Mouse (Mus musculus): ENCODE data around the gene Nmnat3.
A peak's percentile ranks its signal among the peaks of the same experiment; 100 is the strongest.

The Nmnat3 gene

DNA sequence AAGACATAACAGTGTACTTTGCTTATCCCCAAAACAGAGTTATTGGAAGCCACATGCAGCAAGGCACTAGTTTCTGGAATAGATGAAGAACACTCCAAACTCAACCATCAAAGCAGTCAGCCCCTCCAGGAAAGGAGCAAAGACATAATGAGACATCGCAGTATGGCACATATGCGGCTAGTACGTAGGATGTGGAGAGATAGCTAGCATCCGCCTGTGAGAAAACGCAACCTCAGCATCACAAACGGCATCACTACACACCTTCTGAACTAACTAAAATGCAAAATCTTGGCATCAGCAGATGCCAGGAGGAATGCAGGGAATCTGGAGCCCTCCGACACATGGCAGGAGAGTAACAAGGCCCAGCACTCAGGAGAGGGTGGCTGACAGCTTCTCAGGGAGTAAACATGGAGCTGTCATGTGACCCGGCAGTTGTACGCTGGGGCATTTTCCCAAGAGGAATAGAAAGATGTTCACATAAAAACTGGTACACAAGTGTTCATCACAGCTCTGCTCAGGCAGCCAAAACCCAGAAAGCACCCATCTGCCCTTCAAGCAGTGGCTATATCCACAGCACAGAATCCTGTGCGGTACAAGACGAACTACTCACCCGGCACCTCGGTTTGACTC, 80.2 kb downstream of the Nmnat3 start:
- no peak for DNase-seq

DNA sequence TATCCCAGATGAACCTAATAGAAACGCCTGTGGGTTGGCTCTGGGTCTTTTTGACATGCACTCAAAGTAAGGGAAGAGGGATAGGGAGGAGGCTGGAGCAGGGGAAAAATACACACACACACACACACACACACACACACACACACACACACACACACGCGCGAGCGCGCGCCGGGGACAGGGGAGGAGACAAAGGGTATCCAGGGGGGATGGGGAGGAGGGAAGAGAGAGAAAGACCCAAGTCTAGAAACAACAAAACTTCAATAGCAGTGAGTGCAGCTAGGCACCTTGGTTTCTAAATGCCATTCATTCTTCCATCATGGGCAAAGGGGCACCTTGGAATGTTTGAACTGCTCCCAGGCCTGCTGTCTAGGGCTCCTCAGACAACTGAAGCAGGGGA, 82.5 kb downstream of the Nmnat3 start:
- no peak for DNase-seq

DNA sequence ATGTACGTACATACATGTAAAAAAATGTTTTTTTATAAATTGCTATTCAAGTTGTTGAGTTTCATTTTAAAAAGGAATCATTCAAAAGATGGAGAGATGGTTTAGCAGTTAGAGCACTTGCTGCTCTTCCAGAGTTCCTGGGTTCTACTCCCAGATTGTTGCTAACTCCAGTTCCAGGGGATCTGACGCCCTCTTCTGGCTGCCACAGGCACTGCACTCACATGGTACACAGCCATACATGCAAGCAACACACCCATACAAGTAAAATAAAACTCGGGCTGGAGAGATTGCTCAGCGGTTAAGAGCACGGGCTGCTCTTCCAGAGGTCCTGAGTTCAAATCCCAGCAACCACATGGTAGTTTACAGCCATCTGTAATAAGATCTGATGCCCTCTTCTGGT, 86.1 kb downstream of the Nmnat3 start:
- DNase-seq = no peak

DNA sequence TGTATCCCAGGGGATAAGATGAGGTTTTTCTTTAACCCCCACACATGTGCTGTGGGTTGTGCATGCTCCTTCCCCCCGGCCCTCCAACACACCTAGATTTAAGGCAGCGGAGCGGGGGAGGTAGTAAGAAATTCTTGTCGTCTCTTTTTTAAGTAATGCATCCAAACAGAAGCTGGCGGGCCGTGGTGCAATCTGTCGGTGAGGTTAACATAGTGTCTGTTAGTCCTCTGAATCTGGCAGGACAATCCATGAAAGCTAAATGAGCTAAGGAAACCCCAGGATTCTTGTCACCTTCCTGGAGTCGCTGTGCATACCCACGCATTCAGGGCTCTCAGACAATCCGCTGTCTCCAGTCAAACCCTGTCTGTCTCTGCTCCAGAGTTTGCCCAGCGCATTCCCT, 87.7 kb downstream of the Nmnat3 start:
- no peak for DNase-seq

DNA sequence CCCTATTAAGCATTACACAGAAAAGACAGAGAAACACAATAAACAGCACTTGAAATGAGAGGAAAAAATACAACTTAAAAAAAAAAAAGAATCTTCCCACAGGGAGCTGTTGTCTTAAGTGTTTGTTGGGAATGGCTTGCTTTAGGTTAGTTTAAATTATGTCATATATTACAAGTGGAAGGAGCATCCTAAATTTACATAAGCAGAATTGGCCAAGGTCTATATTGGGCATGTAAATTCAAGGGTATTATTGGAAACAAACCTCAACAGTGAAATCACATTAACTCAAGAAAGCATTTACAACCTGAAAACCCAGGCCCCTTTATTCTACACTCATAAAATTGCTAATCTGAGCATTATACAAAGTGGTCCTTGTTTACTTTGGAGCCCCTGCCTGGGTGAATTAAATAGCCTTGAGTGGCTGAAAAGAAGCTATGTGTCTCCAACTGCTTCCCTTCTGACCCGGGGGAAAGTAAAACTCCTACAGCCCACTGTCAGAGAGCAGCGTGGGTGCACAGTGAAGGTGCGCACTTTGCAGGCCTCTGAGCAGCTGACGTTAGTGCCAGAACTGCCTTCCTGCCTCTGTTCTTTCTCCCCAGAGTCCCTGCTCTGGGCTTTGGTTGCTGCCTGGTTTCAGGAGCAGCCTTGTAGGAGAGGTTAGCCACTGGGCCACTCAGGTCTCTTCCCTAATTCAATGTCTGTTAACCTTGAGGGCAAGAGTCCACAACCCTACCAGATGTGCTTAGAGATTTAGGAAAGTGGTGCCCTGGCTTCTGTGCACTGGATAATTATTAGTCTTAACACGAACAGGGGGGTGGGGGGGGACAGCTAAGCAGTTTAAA, 88.3 kb downstream of the Nmnat3 start:
- peak; percentile 53 to 61 for DNase-seq

GRCm38 (mm10) chr9:98379736-98380135, 92.5 kb downstream of the Nmnat3 start:
- DNase-seq = no peak

DNA sequence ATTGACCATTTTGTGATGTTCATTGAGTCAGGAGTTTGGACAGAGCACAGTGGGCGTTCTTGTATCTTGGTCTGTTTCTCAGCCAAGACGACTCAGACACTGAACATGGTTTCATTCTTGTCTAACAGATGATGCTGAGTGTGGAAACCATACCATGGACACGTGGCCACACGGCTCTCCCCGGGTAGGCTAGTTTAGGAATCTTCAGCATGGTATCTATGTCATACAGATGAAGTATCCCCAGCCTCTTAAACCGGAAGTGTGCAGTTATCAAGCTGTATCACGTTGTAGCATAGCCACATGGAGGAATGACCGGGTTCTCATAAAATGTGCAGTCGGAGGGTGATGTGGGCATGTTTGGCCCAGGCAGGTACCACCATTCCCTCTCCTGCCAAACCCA, 93.4 kb downstream of the Nmnat3 start:
- DNase-seq = no peak

GRCm38 (mm10) chr9:98387741-98388632, 100.8 kb downstream of the Nmnat3 start:
- no peak for DNase-seq

- no peak for DNase-seq
These were observed 101.4 kb downstream of the Nmnat3 start for GRCm38 (mm10) chr9:98388633-98388965.

DNA sequence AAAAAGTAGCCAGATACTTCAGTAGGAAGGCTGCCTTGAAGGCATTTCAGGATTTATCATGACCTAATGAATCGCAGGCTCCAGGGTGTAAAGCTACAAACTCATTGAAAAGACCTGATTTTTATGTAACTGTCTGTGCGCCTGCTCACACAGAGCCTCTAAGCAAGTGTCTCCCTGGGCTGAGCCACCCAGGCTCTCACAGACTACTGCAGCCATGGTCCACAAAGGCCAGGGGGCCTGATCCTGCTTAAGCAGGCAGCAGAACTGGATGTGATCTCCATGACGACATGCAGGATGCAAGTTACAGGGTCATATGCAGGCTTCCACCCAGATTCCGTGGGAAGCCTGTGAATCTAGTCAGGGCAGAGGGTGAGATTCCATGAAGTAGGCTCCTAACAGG, 106.3 kb downstream of the Nmnat3 start:
- DNase-seq = no peak

DNA sequence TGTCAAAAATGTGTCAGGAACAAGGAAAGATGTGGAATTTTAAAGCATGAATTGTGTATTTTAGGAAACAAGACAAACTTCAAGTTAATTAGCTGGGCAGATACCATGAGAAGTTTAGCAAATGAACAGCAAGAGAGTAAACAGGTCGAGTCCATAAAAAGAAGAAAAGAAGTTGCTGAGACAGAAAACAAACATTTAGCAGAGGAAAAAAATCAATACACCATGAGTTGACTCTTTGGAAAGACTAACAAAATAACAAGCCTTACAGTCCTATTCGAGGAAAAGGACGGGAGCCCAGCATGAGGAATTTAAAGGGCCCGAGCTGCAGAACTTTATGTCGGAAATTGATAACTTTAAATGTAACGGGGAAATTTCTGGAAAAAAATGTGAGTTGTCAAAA, 110.0 kb downstream of the Nmnat3 start:
- DNase-seq = no peak

GRCm38 (mm10) chr9:98397866-98398265, 110.6 kb downstream of the Nmnat3 start:
- DNase-seq = no peak

GRCm38 (mm10) chr9:98400185-98400894, 113.1 kb downstream of the Nmnat3 start:
- no peak for DNase-seq

DNA sequence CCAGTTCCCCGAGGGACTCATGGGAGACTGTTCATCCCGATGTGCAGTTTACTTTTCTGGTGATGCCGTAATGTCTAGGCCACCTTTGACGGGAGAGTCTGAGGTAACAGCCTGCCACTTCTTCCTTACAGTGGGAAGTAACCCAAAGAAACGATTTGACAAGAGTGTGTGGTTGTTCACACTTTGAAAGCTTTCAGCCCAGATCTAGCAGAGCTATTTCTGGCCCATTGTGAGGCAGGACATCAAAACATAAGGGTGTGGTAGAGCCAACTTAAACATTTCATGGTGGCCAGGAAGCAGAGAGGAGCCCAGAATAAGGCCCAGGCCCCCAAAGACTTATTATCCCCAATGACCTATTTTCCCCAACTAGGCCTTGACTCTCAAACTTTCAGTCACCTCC, 114.4 kb downstream of the Nmnat3 start:
- no peak for DNase-seq

GRCm38 (mm10) chr9:98407771-98408170, 120.5 kb downstream of the Nmnat3 start:
- DNase-seq = no peak

- peak; percentile 52 to 86 for DNase-seq
These were observed 121.9 kb downstream of the Nmnat3 start for GRCm38 (mm10) chr9:98409137-98409536.

DNA sequence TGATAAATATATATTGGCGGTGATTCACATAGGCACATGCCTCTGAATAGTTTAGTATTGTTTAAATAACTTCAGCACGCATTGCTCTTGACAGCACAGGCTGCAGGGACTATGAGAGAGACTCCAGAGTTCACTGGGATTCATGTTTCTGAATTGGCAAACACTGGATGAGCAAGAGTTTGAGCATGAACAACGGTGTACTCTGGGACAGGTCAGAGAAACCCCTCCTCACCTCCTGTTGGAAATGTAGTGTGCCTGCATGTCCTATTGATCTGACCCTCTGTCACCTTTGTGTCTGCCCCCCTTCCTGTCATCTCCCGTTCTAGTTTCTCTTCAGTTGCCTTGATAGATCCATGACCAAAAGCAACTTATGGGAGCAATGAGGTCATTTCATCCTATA, 128.2 kb downstream of the Nmnat3 start:
- DNase-seq = no peak

GRCm38 (mm10) chr9:98417919-98418318, 130.7 kb downstream of the Nmnat3 start:
- DNase-seq = peak in 1 of 2 experiments; percentile 34

DNA sequence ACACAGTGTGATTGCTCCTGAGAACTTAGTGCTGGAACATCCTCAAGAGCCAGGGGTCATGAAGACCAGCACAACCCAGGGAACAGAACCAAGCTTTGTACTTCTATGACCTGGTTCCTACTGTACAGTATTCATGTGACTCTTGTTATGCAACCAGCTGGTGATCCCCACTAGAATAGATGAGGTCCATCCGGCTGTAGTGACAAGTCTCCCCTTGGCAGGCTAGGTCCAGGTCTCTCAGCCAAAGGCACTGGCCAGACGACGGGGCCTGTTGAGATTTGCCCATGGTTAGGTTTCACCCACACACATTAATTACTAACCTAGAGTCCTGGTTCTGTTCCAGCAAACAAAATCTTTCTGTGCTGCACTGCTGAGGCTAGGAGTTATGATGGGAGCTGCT, 131.1 kb downstream of the Nmnat3 start:
- peak; percentile 41 to 52 for DNase-seq

DNA sequence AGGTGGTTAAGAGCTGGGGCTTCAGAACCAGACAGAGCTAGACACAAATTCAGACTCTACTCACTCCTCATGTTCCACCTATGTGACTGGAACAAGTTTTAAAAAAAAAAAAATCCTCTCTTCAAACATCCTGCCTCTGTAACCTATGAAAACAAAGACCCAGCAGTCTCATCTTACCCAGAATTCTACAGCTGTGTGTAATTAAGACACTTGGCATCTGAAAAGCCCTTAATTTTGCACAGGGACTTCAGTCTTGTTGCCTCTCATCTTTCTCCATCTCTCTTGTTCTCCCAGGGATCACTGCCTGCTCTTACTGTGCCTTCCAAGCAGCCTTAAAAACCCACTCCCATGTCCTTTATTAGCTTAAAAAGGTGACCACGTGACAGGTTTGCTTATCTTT, 133.4 kb downstream of the Nmnat3 start:
- no peak for DNase-seq

DNA sequence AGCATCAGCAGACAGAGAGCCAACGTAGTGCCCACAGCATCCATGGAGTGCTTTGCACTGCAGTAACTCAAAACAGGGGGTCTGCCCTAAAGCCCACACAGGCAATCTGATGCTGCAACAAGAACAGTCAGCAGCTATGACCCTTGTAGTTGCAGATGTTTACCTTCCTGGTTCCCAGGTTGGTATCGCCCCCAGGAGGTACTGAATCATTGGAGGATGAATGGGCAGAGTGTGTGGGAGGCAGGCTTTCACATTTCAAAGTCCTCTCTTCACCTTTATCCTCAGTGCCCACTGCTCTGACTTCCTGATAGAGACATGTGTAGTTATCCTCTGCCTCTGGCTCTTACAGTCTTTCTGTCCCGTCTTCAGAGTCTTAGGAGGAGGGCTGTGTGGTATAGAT, 134.7 kb downstream of the Nmnat3 start:
- no peak for DNase-seq

DNA sequence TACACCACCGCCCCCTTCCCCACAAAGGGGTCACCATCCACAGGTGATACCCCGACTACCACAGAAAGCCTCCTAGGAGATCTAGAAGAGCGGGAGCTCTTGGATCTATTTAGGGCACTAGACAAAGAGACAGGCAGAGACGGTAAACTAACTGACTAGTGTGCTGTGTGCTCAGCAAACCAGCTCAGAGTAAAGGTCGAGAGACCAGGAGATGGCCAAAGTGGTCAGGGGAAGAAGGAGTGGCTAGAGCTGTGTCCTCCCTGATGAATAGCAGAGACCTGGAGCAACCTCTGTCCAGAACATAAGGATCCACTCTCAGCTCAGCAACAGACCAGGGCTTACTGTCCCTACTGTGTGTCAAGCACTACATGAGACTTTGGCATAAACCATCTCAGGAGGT, 135.4 kb downstream of the Nmnat3 start, which contains the start of gene Rbp1:
Gene Rbp1 (plus strand): TSS at position 306 of the 400 bp plus-strand sequence.
- peak in 1 of 2 experiments; percentile 38 for DNase-seq

GRCm38 (mm10) chr9:98423691-98424090, 136.5 kb downstream of the Nmnat3 start:
- DNase-seq = no peak
